Mouse (Mus musculus): ENCODE results near the gene Gm28053.

- TF ChIP-seq CTCF (IDR thresholded peaks at IDR 0.05; ENCODE audit: extremely low read depth, insufficient read length, insufficient replicate concordance, low read depth, low read length) (no peak), POLR2A (IDR thresholded peaks at IDR 0.05; ENCODE audit: low read depth, low read length) (no peak)
Measured at GRCm38 (mm10) chr6:48720326-48720725, 1.9 kb downstream of the Gm28053 start.
